Mouse (Mus musculus) forebrain, postnatal 0 days (tissue): ENCODE measurements around the gene Gm14322. TPM values are rescaled to one million over a fixed set of nuclear protein-coding genes. Genes with fewer than 3 reads are reported as not detected.
"Not testable (repeated sequence)": the region's sequence is repeated elsewhere in the genome, so short reads cannot be mapped to it uniquely, and the experiment has no call there.

Source experiments
- ATAC-seq: fragments of 200-750 bp; cut with Nextera tagmentation; 2 replicates; pipeline ENCODE4 v1.8.0; 2017; ENCODE audit warnings: mild to moderate bottlenecking, moderate library complexity
- DNase-seq: peaks from one replicate; pipeline ENCODE4 v3.0.0-alpha.2; 2015
- H3K27ac ChIP-seq: fragments of 300-500 bp; sonication (generic); 2 replicates; pipeline ENCODE4 v1.5.1; 2014; ENCODE audit warnings: low read depth, mild to moderate bottlenecking, antibody characterized with exemption, low read length, moderate library complexity, mixed read lengths
- H3K27me3 ChIP-seq: fragments of 300-500 bp; sonication (generic); 2 replicates; pipeline ENCODE4 v1.6.1; 2014; ENCODE audit warnings: mild to moderate bottlenecking, low read length, mixed read lengths; ENCODE audit not compliant: insufficient read depth
- H3K36me3 ChIP-seq: fragments of 300-500 bp; sonication (generic); 2 replicates; pipeline ENCODE4 v1.6.1; 2014; ENCODE audit warnings: mild to moderate bottlenecking, moderate library complexity; ENCODE audit not compliant: insufficient read depth
- H3K4me1 ChIP-seq: fragments of 300-500 bp; sonication (generic); 2 replicates; pipeline ENCODE4 v1.6.1; 2014; ENCODE audit warnings: antibody characterized with exemption; ENCODE audit not compliant: insufficient read depth
- H3K4me2 ChIP-seq: fragments of 300-500 bp; sonication (generic); 2 replicates; pipeline ENCODE4 v1.6.1; 2014; ENCODE audit warnings: low read depth, mild to moderate bottlenecking, moderate library complexity
- H3K4me3 ChIP-seq: fragments of 300-500 bp; sonication (generic); 2 replicates; pipeline ENCODE4 v1.5.1; 2014; ENCODE audit warnings: low read depth, low read length, mixed read lengths
- H3K9ac ChIP-seq: fragments of 300-500 bp; sonication (generic); 2 replicates; pipeline ENCODE4 v1.6.1; 2014; ENCODE audit warnings: mild to moderate bottlenecking
- H3K9me3 ChIP-seq: fragments of 300-500 bp; sonication (generic); 2 replicates; pipeline ENCODE4 v1.6.1; 2016; ENCODE audit warnings: low read length
- WGBS: fragments of 180-500 bp; shearing (Covaris S2); extraction: QIAGEN DNeasy Blood & Tissue Kit; methylation state at CpG from one replicate; pipeline ENCODE4 v1.1.7; 2014; 5-methylcytosine and 5-hydroxymethylcytosine counted together
- polyA plus RNA-seq: library from polyadenylated mRNA; unstranded; fragments of >200 nt; fragmentation: Nextera tagmentation; extraction: Ambion mirVana; gene quantifications from 2 replicates; pipeline ENCODE4 v1.2.1, GENCODE M21; 2015
- total RNA-seq: library from RNA; depleted of rRNA; stranded (reverse); fragments of >200 nt; gene quantifications from 2 replicates; pipeline ENCODE4 v1.2.3, GENCODE M21; 2014; rRNA removed

Gene Gm14322
- total RNA-seq (4.4 and 8.2 TPM in 2 replicates), polyA plus RNA-seq (5.0 and 5.5 TPM in 2 replicates)

GRCm38 (mm10) chr2:177758941-177759558 is at the start of gene Gm14322:
TSS of gene Gm14322 (plus strand) at chr2:177759288.
- H3K27ac ChIP-seq, H3K9me3 ChIP-seq, H3K4me1 ChIP-seq, ATAC-seq, H3K36me3 ChIP-seq, H3K27me3 ChIP-seq, H3K9ac ChIP-seq: not testable (repeated sequence)
- H3K4me3 ChIP-seq: peak within 1 kb of the TSS; percentile 18; the same call in 1 of the 2 replicates
- H3K4me2 ChIP-seq: peak within 1 kb of the TSS; percentile 30
- WGBS: 28% methylated on average over 9 of the region's 9 CpGs
- peak; percentile 5 for DNase-seq

- WGBS: 72% methylated on average over 4 of the region's 10 CpGs
- not testable (repeated sequence) for H3K27me3 ChIP-seq, H3K4me1 ChIP-seq, H3K36me3 ChIP-seq, H3K27ac ChIP-seq, H3K4me3 ChIP-seq, H3K9me3 ChIP-seq, DNase-seq, H3K9ac ChIP-seq, H3K4me2 ChIP-seq, ATAC-seq
Observed at GRCm38 (mm10) chr2:177741487-177741886, 17.6 kb upstream of the Gm14322 start.

GRCm38 (mm10) chr2:177787351-177787750 is 28.3 kb downstream of the Gm14322 start:
- not testable (repeated sequence) for H3K27me3 ChIP-seq, ATAC-seq, H3K36me3 ChIP-seq, H3K4me3 ChIP-seq, DNase-seq, H3K4me1 ChIP-seq, H3K9ac ChIP-seq, H3K27ac ChIP-seq, H3K4me2 ChIP-seq, H3K9me3 ChIP-seq
- WGBS: 64% methylated on average over 1 of the region's 1 CpGs

GRCm38 (mm10) chr2:177806170-177806569 is 47.1 kb downstream of the Gm14322 start:
- H3K4me1 ChIP-seq, ATAC-seq, H3K4me2 ChIP-seq, H3K9ac ChIP-seq, DNase-seq, H3K27me3 ChIP-seq, H3K4me3 ChIP-seq, H3K36me3 ChIP-seq, H3K9me3 ChIP-seq, H3K27ac ChIP-seq: not testable (repeated sequence)
- WGBS: no CpG with 5 or more reads among the region's 2 CpGs

Other genes with a start within 250 kb of the Gm14322 start
- gene Gm14406, start 181.1 kb upstream of the Gm14322 start, total RNA-seq: not detected in 2 replicates
- not detected in 2 replicates for gene Gm14406, start 181.1 kb upstream of the Gm14322 start, polyA plus RNA-seq
- 79.0 and 144 TPM in 2 replicates for gene Gm14325, start 81.0 kb downstream of the Gm14322 start, total RNA-seq
- 35.7 and 39.2 TPM in 2 replicates for gene Gm14325, start 81.0 kb downstream of the Gm14322 start, polyA plus RNA-seq
- gene Gm14327, start 137.8 kb downstream of the Gm14322 start, total RNA-seq: 2.2 and 3.0 TPM in 2 replicates
- gene Gm14327, start 137.8 kb downstream of the Gm14322 start, polyA plus RNA-seq: 3.8 and 4.9 TPM in 2 replicates
- gene Zfp972, start 166.3 kb downstream of the Gm14322 start, total RNA-seq: not detected in 2 replicates
- gene Zfp972, start 166.3 kb downstream of the Gm14322 start, polyA plus RNA-seq: 0.30 TPM in 1 of 2 replicates, not detected in the other
- gene Gm14326, start 198.0 kb downstream of the Gm14322 start, total RNA-seq: 16.8 and 20.2 TPM in 2 replicates
- 17.8 and 18.2 TPM in 2 replicates for gene Gm14326, start 198.0 kb downstream of the Gm14322 start, polyA plus RNA-seq